Mouse (Mus musculus) layer of hippocampus, postnatal 36 days (tissue): ENCODE results near the gene 9230104L09Rik. TPM values are rescaled to one million over a fixed set of nuclear protein-coding genes. Genes with fewer than 3 reads are reported as not detected.

ENCODE experiments used
- DNase-seq, 2 experiments: peaks; one replicate each; pipeline ENCODE4 v3.0.0; 2022
- total RNA-seq, 2 experiments: library from RNA; stranded (reverse); gene quantifications; 2 replicates each; pipeline ENCODE4 v1.2.3; 2021

Gene 9230104L09Rik
- total RNA-seq = not detected

GRCm38 (mm10) chr2:148864966-148865365 lies at the start of gene 9230104L09Rik:
Gene 9230104L09Rik (minus strand): TSS chr2:148865038.
- no peak for DNase-seq

GRCm38 (mm10) chr2:148902286-148902685 lies 37.4 kb upstream of the 9230104L09Rik start:
- peak; percentile 63 to 70 for DNase-seq

GRCm38 (mm10) chr2:148900305-148900704 lies 35.5 kb upstream of the 9230104L09Rik start:
- DNase-seq = no peak

- no peak for DNase-seq
These were observed 31.4 kb upstream of the 9230104L09Rik start for GRCm38 (mm10) chr2:148896219-148896618.

GRCm38 (mm10) chr2:148893107-148893506 lies 28.3 kb upstream of the 9230104L09Rik start:
- no peak for DNase-seq

GRCm38 (mm10) chr2:148890021-148890851 lies 25.4 kb upstream of the 9230104L09Rik start:
- DNase-seq = peak; percentile 41

- DNase-seq = no peak
These were observed 24.6 kb upstream of the 9230104L09Rik start for GRCm38 (mm10) chr2:148889331-148890010.

- DNase-seq = no peak
These were observed 24.0 kb upstream of the 9230104L09Rik start for GRCm38 (mm10) chr2:148888872-148889271.

- no peak for DNase-seq
These were observed 19.9 kb upstream of the 9230104L09Rik start for GRCm38 (mm10) chr2:148884738-148885137.

GRCm38 (mm10) chr2:148879199-148879598 lies 14.4 kb upstream of the 9230104L09Rik start:
- DNase-seq = no peak

GRCm38 (mm10) chr2:148878641-148879130 lies 13.8 kb upstream of the 9230104L09Rik start:
- DNase-seq = no peak

GRCm38 (mm10) chr2:148877016-148877770 lies 12.4 kb upstream of the 9230104L09Rik start:
- no peak for DNase-seq

- DNase-seq = peak; percentile 91
These were observed 10.5 kb upstream of the 9230104L09Rik start, which contains the start of gene Cst3 for GRCm38 (mm10) chr2:148875335-148875811. Gene Cst3 (minus strand): TSS chr2:148875692.

- DNase-seq = no peak
These were observed 9.9 kb upstream of the 9230104L09Rik start for GRCm38 (mm10) chr2:148874617-148875334.

- DNase-seq = no peak
These were observed 9.4 kb upstream of the 9230104L09Rik start for GRCm38 (mm10) chr2:148874224-148874616.

- no peak for DNase-seq
These were observed 8.0 kb upstream of the 9230104L09Rik start for GRCm38 (mm10) chr2:148872860-148873259.

GRCm38 (mm10) chr2:148870526-148870925 lies 5.7 kb upstream of the 9230104L09Rik start:
- no peak for DNase-seq

GRCm38 (mm10) chr2:148868959-148869358 lies 4.1 kb upstream of the 9230104L09Rik start:
- no peak for DNase-seq

GRCm38 (mm10) chr2:148861693-148862092 lies 3.1 kb downstream of the 9230104L09Rik start:
- no peak for DNase-seq

- DNase-seq = no peak
These were observed 3.8 kb downstream of the 9230104L09Rik start for GRCm38 (mm10) chr2:148860993-148861392.

- DNase-seq = no peak
These were observed 7.3 kb downstream of the 9230104L09Rik start for GRCm38 (mm10) chr2:148857506-148857905.
